Mouse (Mus musculus): ENCODE results near the gene Arid1b. TPM values are rescaled to one million over a fixed set of nuclear protein-coding genes. Genes with fewer than 3 reads are reported as not detected.

The Arid1b gene
- total and polyA plus RNA-seq, 3 experiments, result 11.8 to 27.8 (median 26.8) TPM

GRCm38 (mm10) chr17:4995561-4996051 lies 1.5 kb downstream of the Arid1b start:
- peak; percentile 44; the same call in 1 of the 2 replicates for TF ChIP-seq POLR2A (IDR thresholded peaks at IDR 0.05; ENCODE audit: insufficient read depth, low read depth, low read length)
- TF ChIP-seq EP300 (IDR thresholded peaks at IDR 0.05; ENCODE audit: insufficient read depth, low read depth, low read length), result no peak
- no peak for TF ChIP-seq CTCF (IDR thresholded peaks at IDR 0.05)
- peak overlapping the region; percentile 74 for H3K4me3 ChIP-seq
- peak overlapping the region; percentile 97 for H3K27ac ChIP-seq
- peak overlapping the region; percentile 100 for H3K9ac ChIP-seq (ENCODE audit: low read depth, low read length)
- peaks cover 1% of the 10 kb centered on the region; the same call in 1 of the 2 replicates for H3K79me2 ChIP-seq (replicated peaks; ENCODE audit: control insufficient read depth, insufficient read depth, low read length)
- WGBS, result under 1% methylated on average over 41 of the region's 56 CpGs
- no peaks in the 10 kb centered on the region for H3K27me3 ChIP-seq (ENCODE audit: control insufficient read depth, insufficient read depth, low read length)
- intact Hi-C loops (cut with DNase I), result loop anchor here (5.0 kb wide), 2 partner anchors 37 to 122 kb away; no protein-coding TSS in a partner anchor
- DNase-seq, result peak; percentile 88
- peaks cover 3% of the 10 kb centered on the region for H3K4me1 ChIP-seq (ENCODE audit: control insufficient read depth, insufficient read depth, low read length)
- peaks cover 15% of the 10 kb centered on the region for H3K36me3 ChIP-seq (ENCODE audit: control insufficient read depth, insufficient read depth, low read length)

DNA sequence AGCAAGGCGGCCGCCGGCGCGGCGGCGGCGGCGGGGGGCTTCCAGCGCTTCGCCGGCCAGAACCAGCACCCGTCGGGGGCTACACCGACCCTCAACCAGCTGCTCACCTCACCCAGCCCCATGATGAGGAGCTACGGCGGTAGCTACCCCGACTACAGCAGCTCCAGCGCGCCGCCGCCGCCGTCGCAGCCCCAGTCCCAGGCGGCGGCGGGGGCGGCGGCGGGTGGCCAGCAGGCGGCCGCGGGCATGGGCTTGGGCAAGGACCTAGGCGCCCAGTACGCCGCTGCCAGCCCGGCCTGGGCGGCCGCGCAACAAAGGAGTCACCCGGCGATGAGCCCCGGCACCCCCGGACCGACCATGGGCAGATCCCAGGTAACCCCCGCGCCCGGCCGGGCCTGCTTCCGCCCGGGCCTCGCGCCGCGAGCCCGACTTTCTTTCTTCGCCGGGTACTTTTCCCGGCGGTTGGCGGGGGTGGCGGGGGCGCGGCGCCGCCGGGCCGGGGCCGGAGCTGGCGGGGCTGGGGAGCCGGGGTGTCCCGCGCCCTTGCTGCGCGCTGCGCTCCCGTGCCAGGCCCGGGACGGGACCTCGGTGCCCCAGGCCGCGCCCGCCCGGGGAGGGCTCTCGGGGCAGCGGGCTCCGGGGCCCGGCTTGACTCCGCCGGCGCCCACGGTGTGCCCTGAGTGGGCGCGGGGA lies 2.1 kb downstream of the Arid1b start:
- Histone ChIP-seq H3K9ac (ENCODE audit: low read depth, low read length) (peak overlapping the region; percentile 100), H3K27ac (peak overlapping the region; percentile 97), H3K4me3 (peak overlapping the region; percentile 74), H3K4me1 (ENCODE audit: control insufficient read depth, insufficient read depth, low read length) (peaks cover 6% of the 10 kb centered on the region), H3K27me3 (ENCODE audit: control insufficient read depth, insufficient read depth, low read length) (no peaks in the 10 kb centered on the region), H3K36me3 (ENCODE audit: control insufficient read depth, insufficient read depth, low read length) (peaks cover 15% of the 10 kb centered on the region), H3K79me2 (replicated peaks; ENCODE audit: control insufficient read depth, insufficient read depth, low read length) (peaks cover 4% of the 10 kb centered on the region; the same call in 1 of the 2 replicates)
- peak; percentile 77 to 81 for DNase-seq
- TF ChIP-seq CTCF (IDR thresholded peaks at IDR 0.05) (peak; percentile 42), POLR2A (IDR thresholded peaks at IDR 0.05; ENCODE audit: insufficient read depth, low read depth, low read length) (no peak), EP300 (IDR thresholded peaks at IDR 0.05; ENCODE audit: insufficient read depth, low read depth, low read length) (no peak)
- intact Hi-C loops (cut with DNase I), result loop anchor here (5.0 kb wide), 2 partner anchors 36 to 121 kb away; no protein-coding TSS in a partner anchor
- 1% methylated on average over 91 of the region's 95 CpGs for WGBS

DNA sequence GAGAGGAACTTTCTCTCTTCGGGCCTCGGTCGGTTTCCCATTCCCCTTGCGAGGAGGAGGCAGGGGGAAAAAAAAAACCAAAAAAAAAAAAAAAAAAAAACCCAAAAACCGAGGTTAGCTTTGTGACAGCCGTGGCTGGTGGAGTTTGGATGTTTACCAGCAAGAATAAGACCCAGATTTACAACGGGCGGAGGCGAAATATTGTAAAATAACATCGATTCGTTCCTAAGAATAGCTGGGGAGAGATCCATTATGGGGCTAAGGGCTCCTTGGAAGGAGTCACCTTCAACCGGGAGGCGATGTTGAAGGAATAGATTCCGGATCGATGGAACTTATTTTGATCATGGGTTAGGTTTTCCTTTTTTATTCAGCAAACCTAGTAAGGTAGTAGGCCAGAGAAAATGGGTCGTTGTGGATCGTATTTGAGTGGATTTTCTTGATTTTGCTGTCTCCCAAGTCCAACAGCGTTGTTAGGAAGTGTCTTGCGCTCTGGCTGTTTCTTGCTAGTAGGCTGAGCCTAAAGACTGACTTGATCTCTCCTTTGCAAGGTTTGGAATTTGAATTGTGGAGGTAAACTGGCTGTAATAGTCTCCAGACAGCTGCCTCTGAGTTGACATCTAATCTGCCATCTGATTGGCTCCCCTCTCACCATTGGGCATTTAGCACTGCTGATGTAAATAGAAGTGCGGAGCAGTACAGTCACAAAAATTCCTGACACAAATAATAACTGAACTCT lies 2.9 kb downstream of the Arid1b start:
- Histone ChIP-seq H3K27ac (peak overlapping the region; percentile 97), H3K4me1 (ENCODE audit: control insufficient read depth, insufficient read depth, low read length) (peaks cover 10% of the 10 kb centered on the region), H3K27me3 (ENCODE audit: control insufficient read depth, insufficient read depth, low read length) (no peaks in the 10 kb centered on the region), H3K9ac (ENCODE audit: low read depth, low read length) (peak overlapping the region; percentile 100), H3K79me2 (replicated peaks; ENCODE audit: control insufficient read depth, insufficient read depth, low read length) (peaks cover 5% of the 10 kb centered on the region; the same call in 1 of the 2 replicates), H3K4me3 (peak overlapping the region; percentile 74), H3K36me3 (ENCODE audit: control insufficient read depth, insufficient read depth, low read length) (peaks cover 20% of the 10 kb centered on the region)
- peak; percentile 30 to 34 for DNase-seq
- TF ChIP-seq CTCF (IDR thresholded peaks at IDR 0.05) (no peak), EP300 (IDR thresholded peaks at IDR 0.05; ENCODE audit: insufficient read depth, low read depth, low read length) (no peak), POLR2A (IDR thresholded peaks at IDR 0.05; ENCODE audit: insufficient read depth, low read depth, low read length) (no peak)
- intact Hi-C loops (cut with DNase I), result loop anchor here (5.0 kb wide), 2 partner anchors 35 to 120 kb away; no protein-coding TSS in a partner anchor
- under 1% methylated on average over 20 of the region's 20 CpGs for WGBS

GRCm38 (mm10) chr17:4997968-4998367 lies 3.8 kb downstream of the Arid1b start:
- Histone ChIP-seq H3K9ac (ENCODE audit: low read depth, low read length) (no peak overlapping the region), H3K27me3 (ENCODE audit: control insufficient read depth, insufficient read depth, low read length) (no peaks in the 10 kb centered on the region), H3K79me2 (replicated peaks; ENCODE audit: control insufficient read depth, insufficient read depth, low read length) (peaks cover 7% of the 10 kb centered on the region), H3K4me1 (ENCODE audit: control insufficient read depth, insufficient read depth, low read length) (peaks cover 12% of the 10 kb centered on the region), H3K36me3 (ENCODE audit: control insufficient read depth, insufficient read depth, low read length) (peaks cover 26% of the 10 kb centered on the region), H3K4me3 (peak overlapping the region; percentile 74; the same call in 1 of the 2 replicates), H3K27ac (no peak overlapping the region)
- intact Hi-C loops (cut with DNase I), result loop anchor here (5.0 kb wide), 2 partner anchors 34 to 119 kb away; no protein-coding TSS in a partner anchor
- DNase-seq, result no peak
- 49% methylated on average over 3 of the region's 3 CpGs for WGBS
- TF ChIP-seq EP300 (IDR thresholded peaks at IDR 0.05; ENCODE audit: insufficient read depth, low read depth, low read length), result no peak
- no peak for TF ChIP-seq POLR2A (IDR thresholded peaks at IDR 0.05; ENCODE audit: insufficient read depth, low read depth, low read length)
- no peak for TF ChIP-seq CTCF (IDR thresholded peaks at IDR 0.05)

GRCm38 (mm10) chr17:4999256-4999655 lies 5.1 kb downstream of the Arid1b start:
- no peak overlapping the region for H3K4me3 ChIP-seq
- no peak overlapping the region for H3K27ac ChIP-seq
- no peak overlapping the region for H3K9ac ChIP-seq (ENCODE audit: low read depth, low read length)
- H3K4me1 ChIP-seq (ENCODE audit: control insufficient read depth, insufficient read depth, low read length), result peaks cover 18% of the 10 kb centered on the region
- no peak for TF ChIP-seq CTCF (IDR thresholded peaks at IDR 0.05)
- TF ChIP-seq POLR2A (IDR thresholded peaks at IDR 0.05; ENCODE audit: insufficient read depth, low read depth, low read length), result no peak
- TF ChIP-seq EP300 (IDR thresholded peaks at IDR 0.05; ENCODE audit: insufficient read depth, low read depth, low read length), result no peak
- no peak for DNase-seq
- H3K27me3 ChIP-seq (ENCODE audit: control insufficient read depth, insufficient read depth, low read length), result no peaks in the 10 kb centered on the region
- intact Hi-C loops (cut with DNase I), result loop anchor here (5.0 kb wide), 2 partner anchors 33 to 118 kb away; no protein-coding TSS in a partner anchor
- peaks cover 9% of the 10 kb centered on the region for H3K79me2 ChIP-seq (replicated peaks; ENCODE audit: control insufficient read depth, insufficient read depth, low read length)
- WGBS, result 24% methylated on average over 1 of the region's 1 CpGs
- peaks cover 27% of the 10 kb centered on the region for H3K36me3 ChIP-seq (ENCODE audit: control insufficient read depth, insufficient read depth, low read length)

Data from heart, adult 2 months (tissue).